Mouse (Mus musculus): ENCODE data around the gene Rbbp4.

- TF ChIP-seq CTCF (IDR thresholded peaks at IDR 0.05; ENCODE audit: extremely low read depth, insufficient read depth, insufficient read length, insufficient replicate concordance) (no peak), POLR2A (IDR thresholded peaks at IDR 0.05; ENCODE audit: low read depth, low read length) (no peak)
Measured at GRCm38 (mm10) chr4:129297724-129298123, 37.4 kb downstream of the Rbbp4 start.
